Mouse (Mus musculus) stomach, postnatal 0 days (tissue): Measurements from ENCODE around the gene Spopl. TPM values are rescaled to one million over a fixed set of nuclear protein-coding genes. Genes with fewer than 3 reads are reported as not detected.
"Not testable (repeated sequence)": the region's sequence is repeated elsewhere in the genome, so short reads cannot be mapped to it uniquely, and the experiment has no call there.

ENCODE experiments used
- ATAC-seq: fragments of 200-750 bp; cut with Nextera tagmentation; 2 replicates; pipeline ENCODE4 v1.8.0; 2017; ENCODE audit not compliant: low FRiP score, low TSS enrichment
- DNase-seq: peaks from one replicate; pipeline ENCODE4 v3.0.0-alpha.2; 2016; ENCODE audit warnings: low spot score
- H3K27ac ChIP-seq: fragments of 300-500 bp; sonication (generic); replicated peaks from 2 replicates; pipeline ENCODE4 v1.5.1; 2014; ENCODE audit warnings: mild to moderate bottlenecking, control low read depth
- H3K27me3 ChIP-seq: fragments of 300-500 bp; sonication (generic); 2 replicates; pipeline ENCODE4 v1.6.1; 2014; ENCODE audit warnings: low read length; ENCODE audit not compliant: control insufficient read depth, insufficient read depth
- H3K36me3 ChIP-seq: fragments of 300-500 bp; sonication (generic); 2 replicates; pipeline ENCODE4 v1.6.1; 2014; ENCODE audit warnings: low read length, mixed read lengths; ENCODE audit not compliant: control insufficient read depth, insufficient read depth
- H3K4me1 ChIP-seq: fragments of 300-500 bp; sonication (generic); replicated peaks from 2 replicates; pipeline ENCODE4 v1.6.1; 2014; ENCODE audit warnings: antibody characterized with exemption; ENCODE audit not compliant: control insufficient read depth, insufficient read depth
- H3K4me2 ChIP-seq: fragments of 300-500 bp; sonication (generic); replicated peaks from 2 replicates; pipeline ENCODE4 v1.6.1; 2014; ENCODE audit warnings: low read depth, mild to moderate bottlenecking, control low read depth, moderate library complexity
- H3K4me3 ChIP-seq: fragments of 300-500 bp; sonication (generic); 2 replicates; pipeline ENCODE4 v1.5.1; 2014; ENCODE audit warnings: low read depth, low read length, control low read depth
- H3K9ac ChIP-seq: fragments of 300-500 bp; sonication (generic); 2 replicates; pipeline ENCODE4 v1.6.1; 2014; ENCODE audit warnings: mild to moderate bottlenecking, low read length, control low read depth, mixed read lengths
- H3K9me3 ChIP-seq: fragments of 300-500 bp; sonication (generic); 2 replicates; pipeline ENCODE4 v1.6.1; 2016; ENCODE audit warnings: low read length; ENCODE audit not compliant: control insufficient read depth
- CTCF ChIP-seq: IDR thresholded peaks from 2 replicates; pipeline ENCODE4 v1.5.1; 2016; ENCODE audit warnings: antibody characterized with exemption, low read depth, mild to moderate bottlenecking, moderate library complexity
- EP300 ChIP-seq: optimal IDR thresholded peaks from 2 replicates; pipeline ENCODE3; 2016; ENCODE audit warnings: antibody characterized with exemption
- WGBS: fragments of 180-500 bp; shearing (Covaris S2); extraction: QIAGEN DNeasy Blood & Tissue Kit; methylation state at CpG from one replicate; pipeline ENCODE4 v1.1.7; 2014; 5-methylcytosine and 5-hydroxymethylcytosine counted together
- polyA plus RNA-seq: library from polyadenylated mRNA; unstranded; fragments of >200 nt; fragmentation: Nextera tagmentation; extraction: Ambion mirVana; gene quantifications from 2 replicates; pipeline ENCODE4 v1.2.1, GENCODE M21; 2015

The Spopl gene
- polyA plus RNA-seq, 1 experiment from 2014 or later, result 6.6 TPM

- Histone ChIP-seq H3K27me3 (no peaks in the 10 kb centered on the region), H3K27ac (no peak overlapping the region), H3K9ac (no peak overlapping the region), H3K9me3 (no peaks in the 10 kb centered on the region), H3K36me3 (no peaks in the 10 kb centered on the region), H3K4me3 (no peak overlapping the region), H3K4me1 (no peaks in the 10 kb centered on the region), H3K4me2 (no peak overlapping the region)
- TF ChIP-seq EP300 (no peak), CTCF (no peak)
- DNase-seq, result no peak
- no peak for ATAC-seq
- 95% methylated on average over 1 of the region's 1 CpGs for WGBS
Measured at GRCm38 (mm10) chr2:23547220-23547619, 24.7 kb downstream of the Spopl start.

GRCm38 (mm10) chr2:23539967-23540366, 31.9 kb downstream of the Spopl start:
- Histone ChIP-seq H3K27me3 (no peaks in the 10 kb centered on the region), H3K36me3 (peaks cover 2% of the 10 kb centered on the region; the same call in 1 of the 2 replicates), H3K9me3 (no peaks in the 10 kb centered on the region), H3K4me2 (no peak overlapping the region), H3K4me1 (no peaks in the 10 kb centered on the region), H3K9ac (no peak overlapping the region), H3K4me3 (no peak overlapping the region), H3K27ac (no peak overlapping the region)
- DNase-seq, result no peak
- ATAC-seq, result no peak
- no peak for TF ChIP-seq EP300
- no peak for TF ChIP-seq CTCF
- 87% methylated on average over 4 of the region's 4 CpGs for WGBS

GRCm38 (mm10) chr2:23527717-23528116, 44.2 kb downstream of the Spopl start:
- ATAC-seq, DNase-seq, H3K4me3 ChIP-seq: not testable (repeated sequence)

GRCm38 (mm10) chr2:23505141-23505540, 66.8 kb downstream of the Spopl start:
- Histone ChIP-seq H3K4me2 (no peak overlapping the region), H3K27me3 (no peaks in the 10 kb centered on the region), H3K9ac (no peak overlapping the region), H3K4me1 (no peaks in the 10 kb centered on the region), H3K27ac (no peak overlapping the region), H3K9me3 (no peaks in the 10 kb centered on the region), H3K4me3 (no peak overlapping the region), H3K36me3 (no peaks in the 10 kb centered on the region)
- WGBS, result 98% methylated on average over 3 of the region's 3 CpGs
- no peak for ATAC-seq
- no peak for DNase-seq
- TF ChIP-seq CTCF (no peak), EP300 (no peak)

More at GRCm38 (mm10) chr2:23527717-23528116, 44.2 kb downstream of the Spopl start:
- not testable (repeated sequence) for H3K9ac ChIP-seq, H3K27ac ChIP-seq, H3K36me3 ChIP-seq, H3K4me1 ChIP-seq, H3K9me3 ChIP-seq, H3K27me3 ChIP-seq, H3K4me2 ChIP-seq
- 96% methylated on average over 2 of the region's 2 CpGs for WGBS

GRCm38 (mm10) chr2:23481715-23482114, 90.2 kb downstream of the Spopl start:
- H3K4me3 ChIP-seq, result no peak overlapping the region
- H3K36me3 ChIP-seq, result no peaks in the 10 kb centered on the region
- no peaks in the 10 kb centered on the region for H3K9me3 ChIP-seq
- no peak overlapping the region for H3K9ac ChIP-seq
- H3K27ac ChIP-seq, result no peak overlapping the region
- WGBS, result 89% methylated on average over 1 of the region's 1 CpGs
- H3K4me2 ChIP-seq, result no peak overlapping the region
- no peaks in the 10 kb centered on the region for H3K27me3 ChIP-seq
- ATAC-seq (no peak), DNase-seq (no peak)
- no peaks in the 10 kb centered on the region for H3K4me1 ChIP-seq
- no peak for TF ChIP-seq EP300
- TF ChIP-seq CTCF, result no peak

- Histone ChIP-seq H3K4me1 (no peaks in the 10 kb centered on the region), H3K27ac (no peak overlapping the region), H3K9me3 (no peaks in the 10 kb centered on the region), H3K9ac (no peak overlapping the region), H3K36me3 (no peaks in the 10 kb centered on the region), H3K27me3 (no peaks in the 10 kb centered on the region), H3K4me2 (no peak overlapping the region), H3K4me3 (no peak overlapping the region)
- DNase-seq, result no peak
- no peak for ATAC-seq
- TF ChIP-seq CTCF, result no peak
- TF ChIP-seq EP300, result no peak
- 63% methylated on average over 1 of the region's 1 CpGs for WGBS
Measured at GRCm38 (mm10) chr2:23467471-23467870, 104.4 kb downstream of the Spopl start.
